Mouse (Mus musculus) stomach, embryonic 16.5 days (tissue): ENCODE results near the gene Dennd4a. TPM values are rescaled to one million over a fixed set of nuclear protein-coding genes. Genes with fewer than 3 reads are reported as not detected.

Experiments
- ATAC-seq: fragments of 200-750 bp; cut with Nextera tagmentation; 2 replicates; pipeline ENCODE4 v1.8.0; 2017; ENCODE audit warnings: moderate number of reproducible peaks, moderate TSS enrichment; ENCODE audit not compliant: insufficient read depth, low FRiP score
- H3K27ac ChIP-seq: fragments of 300-500 bp; sonication (generic); 2 replicates; pipeline ENCODE4 v1.5.1; 2014; ENCODE audit warnings: low read length
- H3K27me3 ChIP-seq: fragments of 300-500 bp; sonication (generic); 2 replicates; pipeline ENCODE4 v1.6.1; 2014; ENCODE audit warnings: low read length, control low read depth, mixed read lengths; ENCODE audit not compliant: control insufficient read depth, insufficient read depth
- H3K36me3 ChIP-seq: fragments of 300-500 bp; sonication (generic); 2 replicates; pipeline ENCODE4 v1.6.1; 2014; ENCODE audit warnings: low read length; ENCODE audit not compliant: control insufficient read depth, insufficient read depth
- H3K4me1 ChIP-seq: fragments of 300-500 bp; sonication (generic); 2 replicates; pipeline ENCODE4 v1.6.1; 2014; ENCODE audit warnings: low read length, control low read depth, mixed read lengths; ENCODE audit not compliant: control insufficient read depth, insufficient read depth
- H3K4me2 ChIP-seq: fragments of 300-500 bp; sonication (generic); 2 replicates; pipeline ENCODE4 v1.6.1; 2014; ENCODE audit warnings: low read depth, low read length, mixed read lengths
- H3K4me3 ChIP-seq: fragments of 300-500 bp; sonication (generic); replicated peaks from 2 replicates; pipeline ENCODE4 v1.5.1; 2014; ENCODE audit warnings: mild to moderate bottlenecking, low read length
- H3K9ac ChIP-seq: fragments of 300-500 bp; sonication (generic); 2 replicates; pipeline ENCODE4 v1.6.1; 2014; ENCODE audit warnings: low read length
- H3K9me3 ChIP-seq: fragments of 300-500 bp; sonication (generic); replicated peaks from 2 replicates; pipeline ENCODE4 v1.6.1; 2016; ENCODE audit warnings: low read length, control low read depth; ENCODE audit not compliant: control insufficient read depth
- WGBS: fragments of 180-500 bp; shearing (Covaris S2); extraction: QIAGEN DNeasy Blood & Tissue Kit; methylation state at CpG from one replicate; pipeline ENCODE4 v1.1.7; 2014; 5-methylcytosine and 5-hydroxymethylcytosine counted together
- polyA plus RNA-seq: library from polyadenylated mRNA; unstranded; fragments of >200 nt; fragmentation: Nextera tagmentation; extraction: Ambion mirVana; gene quantifications from 2 replicates; pipeline ENCODE4 v1.2.1, GENCODE M21; 2015

Dennd4a gene
- polyA plus RNA-seq, 1 experiment from 2014 or later = 8.3 TPM

DNA sequence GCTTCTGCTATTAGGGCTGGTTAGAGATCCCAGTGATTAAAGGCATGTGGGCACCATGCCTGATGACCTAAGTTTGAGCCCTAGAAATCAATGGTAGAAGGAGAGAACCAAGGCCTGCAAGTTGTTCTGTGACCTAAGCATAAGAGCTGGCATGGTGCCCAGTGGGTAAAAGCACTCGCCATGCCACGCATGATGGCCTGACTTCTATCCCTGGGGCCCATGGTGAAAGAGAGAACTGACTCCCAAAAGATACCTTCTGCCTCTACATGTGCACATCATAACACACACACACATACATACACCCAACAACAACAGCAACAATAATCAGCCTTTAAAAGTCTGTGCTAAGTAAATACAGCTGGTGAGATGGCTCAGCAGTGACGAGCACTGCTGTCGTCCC is 102.3 kb downstream of the Dennd4a start:
- H3K27ac ChIP-seq = no peak overlapping the region

GRCm38 (mm10) chr9:64913973-64914372 is 102.8 kb downstream of the Dennd4a start:
- Histone ChIP-seq H3K4me3 (no peak overlapping the region), H3K36me3 (0 out of 2 replicates have a peak, but pooled peaks cover 5% of the 10 kb centered on the region), H3K9me3 (no peaks in the 10 kb centered on the region), H3K27ac (no peak overlapping the region), H3K4me2 (no peak overlapping the region), H3K9ac (no peak overlapping the region), H3K4me1 (no peaks in the 10 kb centered on the region), H3K27me3 (no peaks in the 10 kb centered on the region)
- no peak for ATAC-seq
- WGBS = 58% methylated on average over 2 of the region's 2 CpGs

More for the DNA sequence above, 102.3 kb downstream of the Dennd4a start:
- Histone ChIP-seq H3K9ac (no peak overlapping the region), H3K27me3 (no peaks in the 10 kb centered on the region), H3K4me2 (no peak overlapping the region), H3K4me3 (no peak overlapping the region), H3K9me3 (no peaks in the 10 kb centered on the region), H3K4me1 (no peaks in the 10 kb centered on the region), H3K36me3 (0 out of 2 replicates have a peak, but pooled peaks cover 5% of the 10 kb centered on the region)
- ATAC-seq = no peak
- WGBS = 91% methylated on average over 4 of the region's 4 CpGs

GRCm38 (mm10) chr9:64914629-64915028 is 103.5 kb downstream of the Dennd4a start:
- no peaks in the 10 kb centered on the region for H3K9me3 ChIP-seq
- H3K4me1 ChIP-seq = no peaks in the 10 kb centered on the region
- no peak overlapping the region for H3K4me3 ChIP-seq
- H3K9ac ChIP-seq = no peak overlapping the region
- ATAC-seq = no peak
- H3K27me3 ChIP-seq = no peaks in the 10 kb centered on the region
- no peak overlapping the region for H3K4me2 ChIP-seq
- H3K36me3 ChIP-seq = 0 out of 2 replicates have a peak, but pooled peaks cover 5% of the 10 kb centered on the region
- no peak overlapping the region for H3K27ac ChIP-seq
- WGBS = 75% methylated on average over 4 of the region's 4 CpGs

DNA sequence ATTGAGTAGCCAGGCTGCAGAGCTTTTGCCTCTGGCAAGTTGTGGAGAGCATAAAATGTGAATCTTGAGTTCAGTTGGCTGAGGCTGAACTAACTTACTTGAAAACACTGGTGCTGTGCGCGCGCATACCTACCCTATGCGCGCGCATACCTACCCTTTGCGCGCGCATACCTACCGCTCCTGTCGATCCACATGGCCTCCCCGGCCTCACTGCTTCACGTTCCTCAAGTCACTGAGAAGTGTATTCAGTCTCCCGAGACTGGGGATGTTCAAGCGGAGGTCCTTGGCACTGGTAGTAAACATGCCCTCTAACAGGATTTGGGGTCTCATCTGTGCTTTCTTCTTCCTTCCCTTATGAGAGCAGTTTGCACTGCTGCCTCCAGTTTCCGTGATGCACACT is 107.4 kb downstream of the Dennd4a start:
- Histone ChIP-seq H3K9ac (peak overlapping the region; percentile 41), H3K27me3 (no peaks in the 10 kb centered on the region), H3K4me3 (peak overlapping the region; percentile 35), H3K9me3 (no peaks in the 10 kb centered on the region), H3K4me2 (peak overlapping the region; percentile 43), H3K36me3 (0 out of 2 replicates have a peak, but pooled peaks cover 1% of the 10 kb centered on the region), H3K27ac (no peak overlapping the region), H3K4me1 (no peaks in the 10 kb centered on the region)
- no peak for ATAC-seq
- 34% methylated on average over 16 of the region's 16 CpGs for WGBS

- H3K4me1 ChIP-seq = peaks cover 5% of the 10 kb centered on the region; the same call in 1 of the 2 replicates
- ATAC-seq = no peak
- no peaks in the 10 kb centered on the region for H3K9me3 ChIP-seq
- H3K9ac ChIP-seq = no peak overlapping the region
- H3K27me3 ChIP-seq = no peaks in the 10 kb centered on the region
- WGBS = 75% methylated on average over 5 of the region's 5 CpGs
- no peak overlapping the region; the same call in 1 of the 2 replicates for H3K27ac ChIP-seq
- H3K4me2 ChIP-seq = no peak overlapping the region
- H3K36me3 ChIP-seq = no peaks in the 10 kb centered on the region
- no peak overlapping the region for H3K4me3 ChIP-seq
Measured at GRCm38 (mm10) chr9:64925771-64926170, 114.6 kb downstream of the Dennd4a start.

DNA sequence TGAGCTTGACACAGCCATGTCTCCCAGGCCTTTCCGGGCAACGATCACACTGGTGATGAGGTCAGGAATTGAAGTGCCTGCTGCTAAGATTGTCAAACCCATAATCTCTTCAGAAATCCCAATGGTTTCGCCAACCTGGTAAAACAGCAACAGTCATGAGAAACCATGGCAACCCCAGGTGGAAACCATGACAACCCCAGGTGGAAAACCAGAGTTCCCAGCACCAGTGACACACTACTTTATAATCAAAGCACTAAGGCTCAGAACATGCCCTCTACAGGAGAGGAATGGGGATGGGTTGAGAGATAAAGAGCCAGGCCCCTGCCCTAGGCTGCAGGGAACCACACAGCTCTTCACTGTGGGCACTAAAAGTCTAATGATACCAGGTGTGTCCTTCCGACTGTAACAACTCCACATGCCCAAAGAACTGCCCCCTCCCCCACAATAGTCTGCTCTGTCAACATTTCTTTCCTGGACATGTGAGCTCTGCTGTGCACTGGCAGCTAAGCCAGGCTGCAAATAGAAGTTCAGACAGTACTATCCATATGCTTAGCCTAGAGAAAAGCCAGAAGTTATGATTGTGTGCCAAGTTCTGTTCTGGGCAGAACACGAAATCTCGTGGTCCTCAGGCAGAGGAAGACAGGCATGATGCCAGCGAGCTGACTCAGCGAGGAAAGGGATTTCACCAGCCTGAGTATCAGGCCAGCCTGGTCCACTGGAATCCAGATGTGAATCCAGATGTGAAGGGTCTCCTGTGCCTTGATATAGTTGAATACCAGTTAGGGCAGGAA is 115.3 kb downstream of the Dennd4a start:
- Histone ChIP-seq H3K36me3 (no peaks in the 10 kb centered on the region), H3K9me3 (no peaks in the 10 kb centered on the region), H3K4me2 (no peak overlapping the region), H3K27me3 (no peaks in the 10 kb centered on the region), H3K27ac (peak overlapping the region; percentile 25; the same call in 1 of the 2 replicates), H3K4me1 (peaks cover 5% of the 10 kb centered on the region; the same call in 1 of the 2 replicates), H3K4me3 (no peak overlapping the region), H3K9ac (no peak overlapping the region)
- 61% methylated on average over 8 of the region's 8 CpGs for WGBS
- ATAC-seq = peak; percentile 86

DNA sequence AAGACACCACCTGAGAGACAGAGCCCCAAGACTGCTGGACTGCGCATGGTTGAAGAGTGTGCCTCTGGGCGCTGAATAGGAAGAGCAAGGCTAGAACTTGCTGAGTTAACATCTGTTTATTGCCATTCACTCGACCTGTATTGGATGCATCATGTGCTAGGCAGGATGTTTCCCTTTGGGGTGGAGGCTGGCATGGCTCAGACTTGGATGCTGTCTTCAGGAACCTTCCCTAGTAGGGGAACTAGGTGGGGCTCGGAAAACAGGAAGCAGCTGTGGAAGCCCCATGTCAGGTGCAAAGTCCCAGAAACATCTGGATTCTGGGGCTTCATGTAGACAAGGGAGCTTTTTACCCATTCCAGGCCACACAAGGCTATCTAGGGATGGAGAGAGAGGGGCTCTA is 119.1 kb downstream of the Dennd4a start:
- Histone ChIP-seq H3K27ac (no peak overlapping the region), H3K36me3 (no peaks in the 10 kb centered on the region), H3K4me1 (peaks cover 5% of the 10 kb centered on the region; the same call in 1 of the 2 replicates), H3K4me3 (no peak overlapping the region), H3K9ac (no peak overlapping the region), H3K27me3 (no peaks in the 10 kb centered on the region), H3K9me3 (no peaks in the 10 kb centered on the region), H3K4me2 (no peak overlapping the region)
- no peak for ATAC-seq
- WGBS = 75% methylated on average over 4 of the region's 4 CpGs

GRCm38 (mm10) chr9:64931751-64932610 is 120.8 kb downstream of the Dennd4a start:
- Histone ChIP-seq H3K4me2 (no peak overlapping the region), H3K27me3 (no peaks in the 10 kb centered on the region), H3K4me3 (no peak overlapping the region), H3K9me3 (no peaks in the 10 kb centered on the region), H3K27ac (no peak overlapping the region), H3K36me3 (no peaks in the 10 kb centered on the region), H3K4me1 (no peaks in the 10 kb centered on the region), H3K9ac (no peak overlapping the region)
- no peak for ATAC-seq
- 60% methylated on average over 7 of the region's 7 CpGs for WGBS
